Mouse (Mus musculus) heart, adult 2 months (tissue): ENCODE measurements at regions not wholly inside any gene's neighbourhood (a gene's known extent, or its start where the extent isn't known, plus 50 kb on each side); places are given as distances from the start of the nearest gene placed in this dataset.

Experiments
- DNase-seq, 2 experiments: peaks; one replicate each; pipeline ENCODE4 v3.0.0; 2021
- H3K27ac ChIP-seq: fragments of 200-600 bp; 2 replicates; pipeline ENCODE4 v1.8.1; 2022
- H3K27me3 ChIP-seq: fragments of 200-500 bp; 2 replicates; pipeline ENCODE4 v1.6.1; 2012; ENCODE audit warnings: mild to moderate bottlenecking, low read length, inconsistent platforms, mixed read lengths; ENCODE audit not compliant: control insufficient read depth, insufficient read depth
- H3K36me3 ChIP-seq: fragments of 200-500 bp; 2 replicates; pipeline ENCODE4 v1.6.1; 2012; ENCODE audit warnings: low read length, inconsistent platforms; ENCODE audit not compliant: control insufficient read depth, insufficient read depth
- H3K4me1 ChIP-seq: fragments of 200-500 bp; 2 replicates; pipeline ENCODE4 v1.6.1; 2011; ENCODE audit warnings: low read length; ENCODE audit not compliant: control insufficient read depth, insufficient read depth
- H3K4me3 ChIP-seq: fragments of 200-600 bp; 2 replicates; pipeline ENCODE4 v1.8.1; 2022
- H3K79me2 ChIP-seq: fragments of 200-500 bp; replicated peaks from 2 replicates; pipeline ENCODE4 v1.6.1; 2012; ENCODE audit warnings: mild to moderate bottlenecking, inconsistent platforms, low read length, moderate library complexity, mixed read lengths; ENCODE audit not compliant: control insufficient read depth, insufficient read depth
- H3K9ac ChIP-seq: fragments of 200-500 bp; 2 replicates; pipeline ENCODE4 v1.6.1; 2012; ENCODE audit warnings: low read depth, mild to moderate bottlenecking, control low read depth, inconsistent platforms, low read length, mixed read lengths
- CTCF ChIP-seq: fragments of 200-600 bp; IDR thresholded peaks from 2 replicates; pipeline ENCODE4 v1.8.1; 2022; ENCODE audit warnings: antibody characterized with exemption, mild to moderate bottlenecking, moderate library complexity
- EP300 ChIP-seq: fragments of 200-500 bp; IDR thresholded peaks from 2 replicates; pipeline ENCODE4 v1.6.1; 2011; ENCODE audit warnings: low read depth, low read length, control low read depth; ENCODE audit not compliant: insufficient read depth
- POLR2A ChIP-seq: fragments of 200-500 bp; IDR thresholded peaks from 2 replicates; pipeline ENCODE4 v1.6.1; 2011; ENCODE audit warnings: mild to moderate bottlenecking, low read depth, low read length, control low read depth; ENCODE audit not compliant: insufficient read depth
- WGBS: fragments of 180-500 bp; shearing (Covaris S2); methylation state at CpG from one replicate; pipeline ENCODE4 v1.1.7; 2018; 5-methylcytosine and 5-hydroxymethylcytosine counted together
- intact Hi-C: fragments of 180-260 bp; cut with DNase I; formaldehyde crosslinking; loops from one replicate; pipeline ENCODE4 v1.15.1; 2025

DNA sequence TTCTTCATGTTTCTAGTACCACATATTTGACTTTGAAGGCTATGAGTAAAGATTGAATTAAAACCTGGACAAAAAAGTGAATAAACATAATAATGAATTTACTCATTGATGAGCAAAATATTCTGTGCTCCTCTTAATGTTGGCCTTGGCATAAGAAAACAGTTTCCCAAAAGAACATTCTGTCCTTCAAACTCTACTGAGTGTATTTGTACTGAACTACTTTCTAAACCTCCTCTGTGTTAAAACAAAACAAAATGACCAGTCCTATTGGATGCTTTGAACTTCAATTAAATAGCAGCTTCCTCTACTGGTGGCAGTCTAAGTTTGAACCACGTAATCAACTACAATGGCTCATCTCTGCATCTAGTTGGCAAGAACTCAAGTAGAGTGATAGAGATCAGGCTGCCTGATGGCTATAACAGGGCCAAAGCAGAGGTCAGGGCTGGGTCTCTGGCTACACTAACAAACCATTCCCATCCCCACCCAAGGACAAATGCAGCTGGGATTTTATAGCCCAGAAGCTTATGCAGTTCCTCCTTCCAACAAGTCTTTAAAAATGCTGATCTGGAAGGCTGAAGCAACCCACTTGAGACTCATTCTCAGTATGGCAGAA is 232.3 kb upstream of the Gm10295 start:
- WGBS, result 38% methylated on average over 1 of the region's 1 CpGs
- TF ChIP-seq EP300 (peak; percentile 94), POLR2A (no peak)
- intact Hi-C loops, result loop anchor here (1.0 to 10.0 kb wide), 8 partner anchors 122 to 1219 kb away; partner anchors contain the start of gene Nr2f2
- H3K27ac ChIP-seq, result peak overlapping the region; percentile 63
- peak; percentile 28 to 58 for DNase-seq
- no peaks in the 10 kb centered on the region for H3K27me3 ChIP-seq
- peaks cover 7% of the 10 kb centered on the region; the same call in 1 of the 2 replicates for H3K36me3 ChIP-seq
- no peak overlapping the region for H3K9ac ChIP-seq
- H3K4me1 ChIP-seq, result peaks cover 4% of the 10 kb centered on the region
- no peak overlapping the region for H3K4me3 ChIP-seq
- no peaks in the 10 kb centered on the region for H3K79me2 ChIP-seq

GRCm38 (mm10) chr7:71581746-71582145 is 230.5 kb upstream of the Gm10295 start:
- Histone ChIP-seq H3K4me3 (no peak overlapping the region), H3K36me3 (peaks cover 7% of the 10 kb centered on the region; the same call in 1 of the 2 replicates), H3K9ac (no peak overlapping the region), H3K27me3 (no peaks in the 10 kb centered on the region), H3K79me2 (no peaks in the 10 kb centered on the region), H3K4me1 (peaks cover 4% of the 10 kb centered on the region), H3K27ac (no peak overlapping the region; the same call in 1 of the 2 replicates)
- peak; percentile 72 for TF ChIP-seq CTCF
- TF ChIP-seq POLR2A, result no peak
- peak; percentile 41; the same call in 1 of the 2 replicates for TF ChIP-seq EP300
- intact Hi-C loops, result loop anchor here (5.0 to 10.0 kb wide), 7 partner anchors 169 to 1217 kb away; partner anchors contain the start of gene Nr2f2
- WGBS, result 36% methylated on average over 3 of the region's 3 CpGs
- DNase-seq, result peak; percentile 36 to 67

- Histone ChIP-seq H3K79me2 (no peaks in the 10 kb centered on the region), H3K4me1 (no peaks in the 10 kb centered on the region; the same call in 1 of the 2 replicates), H3K4me3 (no peak overlapping the region), H3K9ac (no peak overlapping the region), H3K27me3 (no peaks in the 10 kb centered on the region), H3K36me3 (no peaks in the 10 kb centered on the region), H3K27ac (no peak overlapping the region; the same call in 1 of the 2 replicates)
- 27% methylated on average over 2 of the region's 2 CpGs for WGBS
- TF ChIP-seq POLR2A, result no peak
- TF ChIP-seq CTCF, result no peak
- intact Hi-C loops, result no loop called here
- DNase-seq, result no peak
Measured at GRCm38 (mm10) chr7:71560296-71560936, 209.1 kb upstream of the Gm10295 start.

DNA sequence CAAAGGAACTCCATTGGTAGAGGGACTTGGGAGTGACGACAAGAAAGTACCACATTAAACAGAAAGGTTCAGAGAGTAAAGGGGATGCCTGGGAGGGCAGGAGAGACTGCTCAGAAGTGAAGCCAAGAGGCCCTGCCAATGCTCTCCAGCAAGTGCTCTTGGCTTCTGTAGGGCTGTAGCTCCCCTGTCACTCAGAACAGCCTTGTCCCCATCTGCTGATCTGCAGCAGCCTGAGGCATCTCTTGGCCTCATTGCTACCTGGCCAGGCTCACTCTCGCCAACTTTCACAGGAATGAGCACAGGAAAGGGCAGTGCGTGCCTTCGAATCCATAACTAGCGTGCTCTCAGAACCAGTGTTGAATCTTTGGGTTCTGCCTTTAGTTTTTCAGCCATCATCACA is 205.2 kb upstream of the Gm10295 start:
- DNase-seq, result no peak
- intact Hi-C loops, result no loop called here
- no peak overlapping the region for H3K27ac ChIP-seq
- H3K36me3 ChIP-seq, result no peaks in the 10 kb centered on the region
- no peak overlapping the region for H3K4me3 ChIP-seq
- 92% methylated on average over 5 of the region's 5 CpGs for WGBS
- H3K4me1 ChIP-seq, result no peaks in the 10 kb centered on the region; the same call in 1 of the 2 replicates
- H3K79me2 ChIP-seq, result no peaks in the 10 kb centered on the region
- no peak overlapping the region for H3K9ac ChIP-seq
- H3K27me3 ChIP-seq, result no peaks in the 10 kb centered on the region
- no peak for TF ChIP-seq POLR2A
- no peak for TF ChIP-seq CTCF
- no peak for TF ChIP-seq EP300

GRCm38 (mm10) chr7:71555476-71555875 is 204.2 kb upstream of the Gm10295 start:
- intact Hi-C loops, result no loop called here
- H3K27me3 ChIP-seq, result no peaks in the 10 kb centered on the region
- H3K4me3 ChIP-seq, result no peak overlapping the region
- H3K36me3 ChIP-seq, result no peaks in the 10 kb centered on the region
- DNase-seq, result no peak
- 83% methylated on average over 3 of the region's 3 CpGs for WGBS
- TF ChIP-seq POLR2A (no peak), EP300 (no peak), CTCF (no peak)
- H3K4me1 ChIP-seq, result no peaks in the 10 kb centered on the region; the same call in 1 of the 2 replicates
- no peak overlapping the region for H3K9ac ChIP-seq
- no peak overlapping the region for H3K27ac ChIP-seq
- no peaks in the 10 kb centered on the region for H3K79me2 ChIP-seq

DNA sequence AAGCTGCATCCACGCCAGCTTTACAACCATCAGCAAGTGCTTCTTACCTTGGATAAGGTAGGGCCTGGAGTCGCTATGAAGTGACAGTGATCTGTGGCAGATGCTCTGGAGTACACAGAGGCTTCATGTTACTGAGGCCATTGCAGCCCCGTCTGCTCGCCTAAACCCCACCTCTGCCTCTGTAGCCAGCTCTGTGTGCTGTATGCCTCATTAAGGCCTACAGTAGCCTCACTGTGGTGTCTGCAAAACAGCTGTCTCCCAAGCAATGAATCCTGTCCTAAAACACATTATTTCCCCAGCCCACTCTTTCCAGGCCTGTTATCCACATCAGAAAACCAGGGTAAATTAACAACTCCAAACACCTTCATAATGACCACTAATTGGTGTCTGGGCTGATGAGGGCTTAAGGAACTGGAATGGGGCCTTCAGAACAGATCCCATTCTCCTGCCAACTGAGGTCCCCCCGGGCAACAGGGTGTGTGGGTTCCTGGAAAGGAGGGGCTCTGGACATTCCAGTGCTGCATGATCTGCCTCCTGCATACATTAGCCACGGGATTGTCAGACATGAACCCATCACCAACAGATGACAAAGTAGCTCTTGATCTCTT is 195.4 kb upstream of the Gm10295 start:
- H3K4me3 ChIP-seq, result no peak overlapping the region
- H3K27me3 ChIP-seq, result no peaks in the 10 kb centered on the region
- no peaks in the 10 kb centered on the region for H3K79me2 ChIP-seq
- intact Hi-C loops, result no loop called here
- TF ChIP-seq POLR2A (no peak), EP300 (no peak), CTCF (no peak)
- no peaks in the 10 kb centered on the region for H3K36me3 ChIP-seq
- H3K9ac ChIP-seq, result no peak overlapping the region
- 77% methylated on average over 6 of the region's 6 CpGs for WGBS
- H3K4me1 ChIP-seq, result no peaks in the 10 kb centered on the region
- DNase-seq, result no peak
- no peak overlapping the region for H3K27ac ChIP-seq
